Mouse (Mus musculus) cerebellum, postnatal 4 days (tissue): ENCODE measurements at regions not wholly inside any gene's neighbourhood (a gene's known extent, or its start where the extent isn't known, plus 50 kb on each side); places are given as distances from the start of the nearest gene placed in this dataset.

Experiments
- DNase-seq, 2 experiments: peaks; one replicate each; pipeline ENCODE4 v3.0.0; 2022; ENCODE audit warnings: low spot score in 2 of 2, mixed read lengths in 1 of 2

- DNase-seq, result no peak
These were observed 149.0 kb downstream of the Rplp1 start for GRCm38 (mm10) chr9:61765366-61765765.

- no peak for DNase-seq
These were observed 156.5 kb downstream of the Rplp1 start for GRCm38 (mm10) chr9:61757806-61758205.

DNA sequence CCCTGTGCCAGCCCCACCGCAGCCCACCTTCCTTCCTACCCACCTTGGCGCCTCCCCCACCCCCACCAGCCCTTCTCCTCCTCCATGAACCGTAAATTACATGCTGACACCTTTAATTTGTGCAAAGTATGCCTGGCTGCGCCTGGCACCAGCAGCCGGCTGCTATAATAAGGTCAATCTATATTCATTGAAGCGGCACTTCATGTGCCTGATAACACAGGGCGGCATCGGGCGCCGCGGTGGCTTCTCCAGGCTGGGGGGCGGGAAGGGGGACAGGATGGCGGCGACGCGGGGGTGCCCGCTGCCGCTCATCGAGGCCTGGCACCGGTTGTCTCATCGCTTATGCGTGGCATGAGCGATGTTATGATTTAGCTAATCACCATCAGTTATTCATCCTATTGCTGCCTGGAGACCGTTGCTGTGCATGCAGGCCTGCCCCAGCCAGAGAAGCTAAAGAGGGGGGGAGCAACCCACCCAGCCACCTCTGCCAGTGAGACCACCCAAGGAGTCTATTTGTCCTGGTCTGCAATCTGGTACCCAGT, 157.5 kb downstream of the Rplp1 start:
- DNase-seq, result peak in 1 of 2 experiments; percentile 67

DNA sequence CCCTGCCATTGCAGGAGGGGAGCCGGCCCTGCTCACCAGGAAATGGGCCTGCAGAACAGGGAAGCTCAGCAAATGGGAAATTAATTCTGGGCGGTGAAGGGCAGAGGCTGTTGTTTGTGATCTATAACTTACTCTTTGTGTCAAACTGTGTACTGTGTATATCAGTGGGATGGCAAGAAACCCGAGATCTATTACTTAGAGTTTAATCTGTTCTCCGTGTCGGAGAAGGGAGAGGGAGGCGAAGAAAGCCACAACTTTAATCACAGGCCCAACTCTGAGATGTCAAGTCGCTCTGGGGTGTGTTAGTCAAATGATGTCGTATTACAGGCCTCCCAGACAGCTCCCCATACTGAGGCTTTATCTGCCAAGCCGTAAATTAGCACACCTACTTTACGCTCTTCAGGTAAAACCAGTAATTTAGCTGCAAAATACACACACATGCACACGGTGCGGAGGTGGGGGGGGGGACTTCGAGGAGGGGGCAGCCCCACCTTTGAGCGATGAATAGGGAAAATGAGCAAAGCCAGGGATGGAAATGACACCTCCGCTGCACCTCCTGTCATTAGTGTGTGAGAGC, 158.0 kb downstream of the Rplp1 start:
- no peak for DNase-seq

- DNase-seq, result no peak
These were observed 159.0 kb downstream of the Rplp1 start for GRCm38 (mm10) chr9:61755311-61755710.

DNA sequence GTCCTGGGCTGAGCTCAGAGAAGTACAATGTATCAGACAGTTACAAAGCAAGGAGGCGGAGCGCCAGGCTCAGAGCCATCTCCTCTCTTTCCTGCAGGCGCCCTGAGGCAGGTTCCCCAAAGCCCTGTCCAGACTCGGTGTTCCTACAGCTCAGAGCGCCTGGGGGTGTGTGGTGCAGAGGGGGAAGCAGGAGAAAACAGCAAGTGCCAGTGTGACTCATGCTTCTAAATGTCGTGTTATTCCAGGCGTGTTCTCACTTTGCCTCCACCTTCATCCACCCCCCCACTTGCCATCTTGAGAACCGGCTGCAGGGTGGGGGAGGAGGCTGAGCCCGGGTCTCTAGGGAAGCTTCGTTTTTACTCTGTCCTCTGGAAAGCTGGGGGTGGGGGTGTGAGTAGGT, 160.5 kb downstream of the Rplp1 start:
- no peak for DNase-seq

GRCm38 (mm10) chr9:61749201-61749600, 165.1 kb downstream of the Rplp1 start:
- no peak for DNase-seq

- no peak for DNase-seq
These were observed 165.9 kb downstream of the Rplp1 start for GRCm38 (mm10) chr9:61748416-61748815.

DNA sequence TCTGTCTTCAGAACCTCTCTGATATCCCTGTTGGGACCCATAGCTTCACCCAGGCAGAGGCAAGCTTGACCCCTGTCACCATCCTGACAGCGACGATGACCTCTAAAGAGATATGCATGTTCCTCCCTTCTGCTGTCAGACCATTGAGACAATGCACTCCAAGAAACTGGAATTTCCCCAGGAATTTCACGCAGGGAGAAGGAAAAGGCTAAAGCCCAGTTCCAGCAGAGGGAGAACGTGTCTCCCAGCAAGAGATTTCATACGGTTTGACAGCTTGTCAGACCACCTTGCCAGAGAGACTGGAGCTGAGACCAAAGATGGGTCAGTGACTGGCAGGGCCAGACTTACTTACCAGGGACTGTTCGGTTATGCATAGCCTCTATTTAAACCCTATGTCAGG, 167.9 kb downstream of the Rplp1 start:
- no peak for DNase-seq

DNA sequence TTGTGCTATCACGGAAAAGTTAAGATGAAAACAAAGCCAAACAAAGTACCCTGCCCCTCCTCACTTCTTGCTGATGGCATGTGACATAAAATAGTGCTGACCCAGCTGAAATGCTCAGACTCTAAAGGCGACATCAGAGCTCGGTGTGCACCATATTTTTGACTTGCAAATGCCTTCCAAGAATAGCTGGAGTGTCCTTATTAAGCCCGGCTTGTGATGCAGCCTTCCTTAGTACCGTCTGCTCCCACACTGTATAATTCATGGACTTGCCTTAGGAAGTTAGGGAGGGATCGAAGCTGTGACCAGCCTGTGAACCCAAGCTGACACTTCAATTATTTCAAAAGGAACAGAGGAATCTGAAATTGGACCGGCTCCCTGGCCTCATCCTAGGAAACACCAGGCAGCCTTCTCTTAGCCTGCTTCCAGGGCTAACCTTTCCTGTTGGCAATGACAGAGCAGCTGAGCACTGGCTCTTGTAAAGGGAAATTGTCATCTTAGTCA, 169.0 kb downstream of the Rplp1 start:
- DNase-seq, result no peak

GRCm38 (mm10) chr9:61733540-61733939, 180.8 kb downstream of the Rplp1 start:
- no peak for DNase-seq

DNA sequence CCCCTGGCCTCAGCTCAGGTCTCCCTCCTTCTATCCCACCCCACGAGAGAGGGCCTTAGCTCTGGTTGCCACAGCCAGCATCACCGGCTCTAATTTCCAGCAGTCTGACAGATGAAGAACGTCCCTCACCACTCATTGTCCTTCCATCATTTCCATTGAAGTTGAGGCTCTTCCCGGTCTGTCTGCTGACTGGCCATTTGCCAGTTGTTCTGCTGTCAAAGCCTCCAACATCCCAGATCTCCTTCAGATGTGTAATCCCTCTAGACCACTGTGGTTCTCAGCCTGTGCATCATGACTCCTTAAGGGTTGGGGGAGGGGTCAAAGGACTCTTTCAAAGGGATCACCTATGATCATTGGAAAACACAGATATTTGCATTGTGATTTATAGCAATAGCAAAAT, 181.6 kb downstream of the Rplp1 start:
- DNase-seq, result no peak

DNA sequence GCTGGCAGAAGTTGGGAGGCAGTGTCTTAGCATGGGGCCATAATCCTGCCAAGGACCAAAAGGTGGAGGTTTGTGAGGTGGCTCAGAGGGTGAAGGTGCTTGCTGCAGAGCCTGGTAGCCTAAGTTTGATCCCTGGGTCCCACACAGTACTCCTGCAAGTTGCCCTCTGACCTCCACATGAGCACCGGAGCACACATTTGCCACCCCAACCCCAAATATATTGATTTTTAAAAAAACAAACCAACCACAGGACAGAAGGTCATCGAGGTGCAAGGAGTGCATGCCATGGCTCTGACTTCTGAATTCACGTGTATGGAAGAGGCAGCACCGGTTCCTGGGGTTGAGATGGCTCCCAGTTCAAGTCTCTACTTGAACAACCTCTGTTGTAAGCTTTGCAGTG, 186.2 kb downstream of the Rplp1 start:
- no peak for DNase-seq

DNA sequence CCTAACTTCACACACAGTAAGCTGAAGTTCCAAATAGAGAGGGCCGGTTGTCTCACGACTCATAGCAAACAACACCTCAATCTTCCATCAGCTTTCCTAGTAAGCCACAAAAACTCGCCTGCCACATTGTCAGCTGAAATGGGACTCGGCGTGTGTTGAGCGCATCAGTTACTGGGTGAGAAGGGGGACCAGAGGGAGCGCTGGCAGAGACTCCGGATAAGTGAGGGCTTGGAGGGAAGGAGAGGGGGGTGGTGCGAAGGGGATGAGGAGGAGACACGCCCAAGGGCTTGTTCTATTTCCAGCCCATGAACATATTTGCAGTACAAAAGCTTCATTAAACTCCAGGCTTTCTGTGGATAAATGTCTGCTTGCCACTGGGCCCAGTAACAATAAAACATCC, 186.7 kb downstream of the Rplp1 start:
- no peak for DNase-seq

- DNase-seq, result no peak
These were observed 190.3 kb downstream of the Rplp1 start for GRCm38 (mm10) chr9:61724070-61724469.

DNA sequence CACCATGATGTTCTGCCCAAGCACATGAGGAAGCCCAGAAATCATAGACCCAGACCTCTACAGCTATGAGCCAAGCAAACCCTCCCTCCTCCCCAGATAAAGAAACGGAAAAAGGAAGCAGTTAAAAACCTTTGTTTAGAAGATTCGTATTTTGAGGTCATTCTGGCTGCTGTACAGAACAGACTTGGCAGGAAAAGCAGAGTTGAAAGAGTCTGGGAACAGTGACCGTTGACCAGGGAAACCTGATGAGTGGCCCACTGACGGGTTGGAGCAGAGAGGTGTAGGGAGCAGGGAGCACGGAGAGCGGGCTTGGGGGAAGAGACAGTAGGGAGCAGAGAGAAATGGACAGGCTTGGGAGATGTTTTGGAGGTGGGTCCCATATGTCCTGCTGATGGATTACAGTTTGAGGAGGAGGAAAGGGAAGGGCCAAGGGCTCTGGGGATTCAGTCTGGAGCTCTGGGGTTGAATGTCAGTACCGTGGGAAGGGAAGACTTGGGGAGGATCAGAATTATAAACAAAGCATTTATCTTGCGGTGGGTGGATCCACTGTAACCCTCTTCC, 191.2 kb downstream of the Rplp1 start:
- no peak for DNase-seq

GRCm38 (mm10) chr9:61721851-61722250, 192.5 kb downstream of the Rplp1 start:
- no peak for DNase-seq

DNA sequence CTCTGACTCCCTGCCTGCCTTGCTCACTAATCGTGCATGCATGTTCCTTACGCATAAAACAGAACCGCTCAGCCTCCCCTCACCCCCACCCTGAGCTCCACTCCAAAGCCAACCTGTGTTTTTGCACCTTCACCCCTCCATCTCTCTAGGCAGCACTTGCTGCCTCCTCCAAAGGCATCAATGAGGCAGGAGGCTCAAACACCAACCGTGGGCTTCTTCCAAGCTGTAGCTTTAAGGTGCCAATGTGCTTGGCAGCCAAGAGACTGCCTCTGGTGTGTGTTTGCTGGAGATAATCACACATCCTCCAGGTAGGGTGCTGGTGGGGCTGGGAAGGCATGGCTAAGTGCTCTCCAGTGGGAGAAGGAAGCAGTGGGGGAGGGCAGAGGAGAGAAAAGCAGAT, 193.3 kb downstream of the Rplp1 start:
- DNase-seq, result no peak

DNA sequence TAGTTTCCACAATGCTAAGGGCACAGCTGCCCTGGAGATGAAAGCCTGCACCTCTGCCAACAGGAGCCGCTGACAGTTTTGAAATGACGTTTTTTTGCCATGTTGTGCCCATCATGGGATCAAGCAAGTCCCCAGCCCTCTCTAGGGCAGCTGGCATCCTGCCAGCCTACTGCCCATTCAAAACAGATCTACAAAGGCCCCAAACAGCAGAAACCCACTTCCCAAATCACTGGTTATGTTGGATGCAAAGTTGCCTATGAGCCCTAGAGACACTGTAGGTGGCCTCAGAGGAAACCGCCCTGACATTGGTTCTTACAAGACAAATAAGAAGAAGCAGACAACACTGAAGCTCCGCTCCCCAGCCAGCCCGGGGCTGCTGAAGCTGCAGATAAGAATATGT, 194.1 kb downstream of the Rplp1 start:
- DNase-seq, result no peak

DNA sequence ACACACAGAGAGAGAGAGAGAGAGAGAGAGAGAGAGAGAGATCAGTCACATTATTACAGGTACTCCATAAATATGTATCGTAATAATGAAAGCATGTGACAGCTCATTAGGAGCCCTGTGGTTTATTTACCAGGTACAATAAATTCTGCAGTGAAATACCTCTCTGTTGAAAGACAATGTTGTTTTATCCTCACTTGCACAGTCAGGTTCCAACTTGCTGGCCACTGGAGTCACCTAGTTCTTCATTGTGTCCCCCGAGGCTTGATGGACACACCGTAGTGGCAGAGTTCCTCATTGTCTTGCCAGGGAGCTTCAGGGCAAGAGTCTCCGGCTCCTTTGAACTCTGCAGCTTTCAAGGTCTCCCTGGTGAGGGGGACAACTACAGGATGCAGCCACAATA, 197.6 kb downstream of the Rplp1 start:
- no peak for DNase-seq

GRCm38 (mm10) chr9:61714331-61715035, 199.9 kb downstream of the Rplp1 start:
- no peak for DNase-seq

- no peak for DNase-seq
These were observed 200.5 kb downstream of the Rplp1 start for GRCm38 (mm10) chr9:61713806-61714205.

DNA sequence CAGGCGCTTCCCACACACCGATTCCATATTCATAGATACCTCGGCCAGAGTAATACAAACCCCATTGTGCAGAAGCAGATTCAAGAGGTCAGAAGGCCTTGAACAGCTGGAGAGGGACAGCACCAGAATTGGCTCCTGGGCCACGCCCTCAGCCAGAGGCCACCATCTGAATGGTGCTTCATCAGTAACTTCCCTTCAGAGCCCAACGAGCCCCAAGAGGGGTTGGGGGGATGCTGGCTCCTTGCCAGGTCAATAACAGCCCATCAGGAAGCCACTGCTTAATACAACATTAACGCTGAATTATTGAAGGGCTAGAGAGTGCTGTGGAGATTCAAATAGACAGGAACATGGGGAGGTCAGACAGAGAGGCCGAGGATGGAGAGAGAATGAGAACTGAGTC, 203.0 kb downstream of the Rplp1 start:
- DNase-seq, result no peak
